Mouse (Mus musculus): ENCODE results near the gene Etv1. TPM values are rescaled to one million over a fixed set of nuclear protein-coding genes. Genes with fewer than 3 reads are reported as not detected.

Etv1 gene
- polyA plus RNA-seq, 1 experiment from 2014 or later: 32.5 TPM

- Histone ChIP-seq H3K27ac (replicated peaks) (no peak overlapping the region), H3K4me1 (replicated peaks) (no peaks in the 10 kb centered on the region), H3K9ac (no peak overlapping the region), H3K4me2 (no peak overlapping the region), H3K4me3 (no peak overlapping the region), H3K9me3 (no peaks in the 10 kb centered on the region), H3K27me3 (no peaks in the 10 kb centered on the region), H3K36me3 (no peaks in the 10 kb centered on the region)
- 88% methylated on average over 4 of the region's 4 CpGs for WGBS
- ATAC-seq (ENCODE audit: low FRiP score, low read depth): no peak
Observed at GRCm38 (mm10) chr12:38863395-38863794, 84.2 kb downstream of the Etv1 start.

- no peak overlapping the region for H3K9ac ChIP-seq
- H3K4me1 ChIP-seq (replicated peaks): no peaks in the 10 kb centered on the region
- H3K9me3 ChIP-seq: no peaks in the 10 kb centered on the region
- no peak overlapping the region for H3K4me2 ChIP-seq
- no peak overlapping the region for H3K4me3 ChIP-seq
- H3K27me3 ChIP-seq: no peaks in the 10 kb centered on the region
- no peak for ATAC-seq (ENCODE audit: low FRiP score, low read depth)
- H3K36me3 ChIP-seq: no peaks in the 10 kb centered on the region
- 66% methylated on average over 3 of the region's 3 CpGs for WGBS
- no peak overlapping the region for H3K27ac ChIP-seq (replicated peaks)
Observed at GRCm38 (mm10) chr12:38863982-38864828, 85.0 kb downstream of the Etv1 start.

GRCm38 (mm10) chr12:38874470-38874995 lies 95.4 kb downstream of the Etv1 start:
- no peak overlapping the region for H3K4me2 ChIP-seq
- no peaks in the 10 kb centered on the region for H3K36me3 ChIP-seq
- H3K4me3 ChIP-seq: no peak overlapping the region
- no peak overlapping the region for H3K27ac ChIP-seq (replicated peaks)
- no peaks in the 10 kb centered on the region for H3K9me3 ChIP-seq
- H3K4me1 ChIP-seq (replicated peaks): no peaks in the 10 kb centered on the region
- H3K9ac ChIP-seq: no peak overlapping the region
- no peak for ATAC-seq (ENCODE audit: low FRiP score, low read depth)
- no peaks in the 10 kb centered on the region for H3K27me3 ChIP-seq

GRCm38 (mm10) chr12:38904516-38904915 lies 125.3 kb downstream of the Etv1 start:
- 84% methylated on average over 3 of the region's 3 CpGs for WGBS
- H3K27ac ChIP-seq (replicated peaks): no peak overlapping the region
- no peak for ATAC-seq (ENCODE audit: low FRiP score, low read depth)
- H3K9ac ChIP-seq: no peak overlapping the region
- no peak overlapping the region for H3K4me3 ChIP-seq
- H3K4me1 ChIP-seq (replicated peaks): no peaks in the 10 kb centered on the region
- no peaks in the 10 kb centered on the region for H3K36me3 ChIP-seq
- no peaks in the 10 kb centered on the region for H3K27me3 ChIP-seq
- no peak overlapping the region for H3K4me2 ChIP-seq
- H3K9me3 ChIP-seq: no peaks in the 10 kb centered on the region

GRCm38 (mm10) chr12:38906314-38906713 lies 127.1 kb downstream of the Etv1 start:
- H3K27me3 ChIP-seq: no peaks in the 10 kb centered on the region
- H3K27ac ChIP-seq (replicated peaks): no peak overlapping the region
- H3K36me3 ChIP-seq: no peaks in the 10 kb centered on the region
- no peaks in the 10 kb centered on the region for H3K9me3 ChIP-seq
- ATAC-seq (ENCODE audit: low FRiP score, low read depth): no peak
- 88% methylated on average over 6 of the region's 6 CpGs for WGBS
- H3K9ac ChIP-seq: no peak overlapping the region
- H3K4me2 ChIP-seq: no peak overlapping the region
- H3K4me1 ChIP-seq (replicated peaks): no peaks in the 10 kb centered on the region
- no peak overlapping the region for H3K4me3 ChIP-seq

- Histone ChIP-seq H3K9me3 (no peaks in the 10 kb centered on the region), H3K36me3 (no peaks in the 10 kb centered on the region), H3K4me3 (no peak overlapping the region), H3K4me1 (replicated peaks) (no peaks in the 10 kb centered on the region), H3K27ac (replicated peaks) (no peak overlapping the region), H3K9ac (no peak overlapping the region), H3K4me2 (no peak overlapping the region), H3K27me3 (no peaks in the 10 kb centered on the region)
- 63% methylated on average over 9 of the region's 9 CpGs for WGBS
- no peak for ATAC-seq (ENCODE audit: low FRiP score, low read depth)
Observed at GRCm38 (mm10) chr12:38906812-38907211, 127.6 kb downstream of the Etv1 start.

GRCm38 (mm10) chr12:38908947-38909346 lies 129.8 kb downstream of the Etv1 start:
- no peak for ATAC-seq (ENCODE audit: low FRiP score, low read depth)

More at GRCm38 (mm10) chr12:38908947-38909346, 129.8 kb downstream of the Etv1 start:
- Histone ChIP-seq H3K36me3 (no peaks in the 10 kb centered on the region), H3K27me3 (no peaks in the 10 kb centered on the region), H3K27ac (replicated peaks) (no peak overlapping the region), H3K4me3 (no peak overlapping the region), H3K9me3 (no peaks in the 10 kb centered on the region), H3K4me1 (replicated peaks) (no peaks in the 10 kb centered on the region), H3K4me2 (no peak overlapping the region), H3K9ac (no peak overlapping the region)
- WGBS: 92% methylated on average over 3 of the region's 3 CpGs
